Mouse (Mus musculus) heart, embryonic 10.5 days (tissue): Measurements from ENCODE around the gene E2f4. TPM values are rescaled to one million over a fixed set of nuclear protein-coding genes. Genes with fewer than 3 reads are reported as not detected.

Experiments
- DNase-seq: peaks from one replicate; pipeline ENCODE4 v3.0.0-alpha.2; 2017; ENCODE audit warnings: low spot score
- H3K27ac ChIP-seq: fragments of 300-500 bp; sonication (generic); 2 replicates; pipeline ENCODE4 v1.5.1; 2016; ENCODE audit warnings: mild to moderate bottlenecking
- H3K27me3 ChIP-seq: fragments of 300-500 bp; sonication (generic); 2 replicates; pipeline ENCODE4 v1.6.1; 2016; ENCODE audit warnings: mild to moderate bottlenecking; ENCODE audit not compliant: poor library complexity, insufficient read depth, severe bottlenecking
- H3K36me3 ChIP-seq: fragments of 300-500 bp; sonication (generic); 2 replicates; pipeline ENCODE4 v1.6.1; 2016; ENCODE audit warnings: mild to moderate bottlenecking, moderate library complexity
- H3K4me1 ChIP-seq: fragments of 300-500 bp; sonication (generic); 2 replicates; pipeline ENCODE4 v1.6.1; 2016; ENCODE audit warnings: mild to moderate bottlenecking
- H3K4me3 ChIP-seq: fragments of 300-500 bp; sonication (generic); 2 replicates; pipeline ENCODE4 v1.5.1; 2016; ENCODE audit warnings: mild to moderate bottlenecking, moderate library complexity
- H3K9me3 ChIP-seq: fragments of 300-500 bp; sonication (generic); 2 replicates; pipeline ENCODE4 v1.6.1; 2016; ENCODE audit warnings: mild to moderate bottlenecking, moderate library complexity
- WGBS: fragments of 180-500 bp; shearing (Covaris S2); methylation state at CpG from one replicate; pipeline ENCODE4 v1.1.7; 2016; 5-methylcytosine and 5-hydroxymethylcytosine counted together
- polyA plus RNA-seq: library from polyadenylated mRNA; unstranded; fragments of >200 nt; fragmentation: Nextera tagmentation; extraction: Ambion mirVana; gene quantifications from 2 replicates; pipeline ENCODE4 v1.2.1, GENCODE M21; 2016

The E2f4 gene
- polyA plus RNA-seq, 1 experiment from 2014 or later: 114 TPM

DNA sequence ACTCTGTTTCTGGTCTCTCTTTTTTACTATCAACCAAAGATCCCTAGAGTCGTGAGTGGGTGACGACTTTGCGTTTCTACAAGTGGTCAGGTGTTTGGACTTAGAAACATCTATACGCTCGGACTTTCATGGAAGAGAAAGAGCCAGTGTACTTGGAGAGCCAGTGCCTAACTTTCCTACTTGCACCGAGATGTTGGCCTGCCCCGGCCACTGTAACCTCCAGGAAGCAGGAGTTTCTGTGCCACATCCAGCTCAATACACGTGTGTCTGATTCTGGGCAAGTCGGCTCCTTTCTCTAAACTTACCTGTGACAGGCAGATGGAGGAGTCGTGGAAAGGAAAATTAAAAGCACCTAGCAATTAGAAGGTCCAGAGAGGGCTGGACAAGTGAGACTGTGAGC lies 21.6 kb upstream of the E2f4 start, which contains the start of gene Nol3:
Gene Nol3, plus strand, starts transcription at position 301 of the 400 bp plus-strand sequence.
- Histone ChIP-seq H3K36me3 (0 out of 2 replicates have a peak, but pooled peaks cover 4% of the 10 kb centered on the region), H3K9me3 (no peaks in the 10 kb centered on the region), H3K27me3 (peaks cover 100% of the 10 kb centered on the region), H3K4me3 (peak within 1 kb of the TSS; percentile 64), H3K27ac (no peak within 1 kb of the TSS), H3K4me1 (peaks cover 32% of the 10 kb centered on the region)
- WGBS: 12% methylated on average over 10 of the region's 10 CpGs
- DNase-seq: no peak

DNA sequence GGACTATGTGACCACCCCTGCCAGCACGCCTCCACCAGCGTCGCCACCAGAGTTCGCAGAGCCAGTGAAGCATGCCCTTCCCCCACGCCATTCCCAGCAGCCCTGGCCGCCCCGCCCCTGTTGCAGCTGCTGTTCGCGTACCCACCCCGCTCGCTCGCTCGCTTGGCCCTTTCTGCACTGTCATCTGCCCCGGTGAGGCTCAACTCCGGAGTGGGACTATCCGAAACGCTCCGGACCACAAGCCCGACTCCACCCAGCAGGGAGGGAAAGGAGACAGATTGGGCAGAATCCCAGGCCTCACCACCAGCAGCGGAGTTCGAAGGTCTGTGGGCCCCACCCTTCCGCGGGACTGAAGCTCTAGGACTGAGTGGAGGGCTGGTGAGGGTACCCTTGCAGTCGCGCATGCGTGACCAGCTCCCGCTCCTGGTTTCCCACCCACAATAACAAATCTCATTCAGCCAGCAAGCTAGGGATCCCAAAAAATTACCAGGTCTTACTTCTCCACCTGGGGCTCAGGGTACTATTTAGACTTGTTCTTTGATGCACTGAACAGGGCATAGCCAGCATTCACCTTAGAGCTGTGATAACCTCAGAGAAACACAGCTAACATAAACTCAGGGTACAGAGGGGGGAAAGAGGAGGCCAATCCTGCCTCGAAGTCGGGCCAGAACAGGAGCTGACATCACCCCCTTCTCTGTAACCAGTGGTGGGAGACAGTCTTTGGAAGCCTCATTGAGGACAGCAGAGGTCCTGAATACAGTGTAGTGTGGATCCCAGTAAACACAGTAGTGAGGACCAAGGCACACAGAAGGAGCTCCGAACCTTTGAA lies 21.0 kb upstream of the E2f4 start:
- peaks cover 30% of the 10 kb centered on the region for H3K4me1 ChIP-seq
- DNase-seq: no peak
- H3K9me3 ChIP-seq: no peaks in the 10 kb centered on the region
- peaks cover 100% of the 10 kb centered on the region for H3K27me3 ChIP-seq
- peaks cover 5% of the 10 kb centered on the region; the same call in 1 of the 2 replicates for H3K36me3 ChIP-seq
- peak overlapping the region; percentile 64 for H3K4me3 ChIP-seq
- H3K27ac ChIP-seq: no peak overlapping the region
- WGBS: 4% methylated on average over 30 of the region's 30 CpGs

GRCm38 (mm10) chr8:105278911-105279334 lies 18.5 kb upstream of the E2f4 start:
- Histone ChIP-seq H3K4me1 (peaks cover 33% of the 10 kb centered on the region), H3K4me3 (peak overlapping the region; percentile 49), H3K27me3 (peaks cover 100% of the 10 kb centered on the region), H3K9me3 (no peaks in the 10 kb centered on the region), H3K36me3 (peaks cover 7% of the 10 kb centered on the region; the same call in 1 of the 2 replicates), H3K27ac (no peak overlapping the region)
- WGBS: 3% methylated on average over 28 of the region's 28 CpGs
- no peak for DNase-seq

DNA sequence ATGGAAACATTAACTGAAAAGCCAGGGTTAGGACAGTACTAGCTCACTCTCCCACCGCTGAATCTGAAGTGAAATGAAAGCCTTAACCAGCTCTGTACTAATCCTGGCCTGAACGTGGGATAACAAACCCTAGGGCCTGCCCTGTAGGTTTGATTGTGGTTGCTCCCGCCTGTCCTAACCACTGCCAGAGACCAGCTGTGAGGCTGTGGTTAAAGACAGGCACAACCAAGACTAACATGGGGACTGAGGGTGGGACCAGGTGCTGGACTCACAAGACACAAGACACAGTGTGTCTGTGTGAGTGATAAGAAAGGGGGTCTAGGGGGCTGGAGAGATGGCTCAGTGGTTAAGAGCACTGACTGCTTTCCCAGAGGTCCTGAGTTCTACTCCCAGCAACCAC lies 16.9 kb upstream of the E2f4 start:
- H3K9me3 ChIP-seq: no peaks in the 10 kb centered on the region
- peaks cover 18% of the 10 kb centered on the region; the same call in 1 of the 2 replicates for H3K36me3 ChIP-seq
- H3K4me1 ChIP-seq: peaks cover 29% of the 10 kb centered on the region
- H3K4me3 ChIP-seq: no peak overlapping the region
- no peak for DNase-seq
- 74% methylated on average over 3 of the region's 3 CpGs for WGBS
- H3K27me3 ChIP-seq: peaks cover 98% of the 10 kb centered on the region
- no peak overlapping the region for H3K27ac ChIP-seq

DNA sequence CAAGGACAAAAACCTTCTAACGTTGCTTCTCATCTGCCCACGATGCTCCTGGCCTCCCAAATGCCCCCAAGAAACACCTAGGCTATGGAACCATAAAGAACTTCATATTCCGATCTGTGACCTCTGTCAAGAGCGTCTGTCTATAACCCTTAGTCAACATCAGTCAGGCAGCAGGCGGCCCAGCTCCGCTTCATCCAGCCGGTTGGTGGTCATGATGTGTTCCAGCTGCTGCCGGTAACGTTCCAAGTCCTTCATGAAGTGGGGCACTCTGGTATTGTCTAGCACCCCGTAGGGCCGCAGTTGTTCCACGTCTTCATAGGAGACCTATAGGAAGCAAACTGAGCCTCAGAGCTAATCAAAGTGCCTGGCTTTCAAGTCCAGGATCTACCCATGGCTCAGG lies 15.6 kb upstream of the E2f4 start:
- Histone ChIP-seq H3K4me1 (peaks cover 16% of the 10 kb centered on the region), H3K9me3 (no peaks in the 10 kb centered on the region), H3K27ac (no peak overlapping the region), H3K4me3 (no peak overlapping the region), H3K36me3 (peaks cover 18% of the 10 kb centered on the region; the same call in 1 of the 2 replicates), H3K27me3 (peaks cover 97% of the 10 kb centered on the region)
- 88% methylated on average over 12 of the region's 12 CpGs for WGBS
- no peak for DNase-seq

DNA sequence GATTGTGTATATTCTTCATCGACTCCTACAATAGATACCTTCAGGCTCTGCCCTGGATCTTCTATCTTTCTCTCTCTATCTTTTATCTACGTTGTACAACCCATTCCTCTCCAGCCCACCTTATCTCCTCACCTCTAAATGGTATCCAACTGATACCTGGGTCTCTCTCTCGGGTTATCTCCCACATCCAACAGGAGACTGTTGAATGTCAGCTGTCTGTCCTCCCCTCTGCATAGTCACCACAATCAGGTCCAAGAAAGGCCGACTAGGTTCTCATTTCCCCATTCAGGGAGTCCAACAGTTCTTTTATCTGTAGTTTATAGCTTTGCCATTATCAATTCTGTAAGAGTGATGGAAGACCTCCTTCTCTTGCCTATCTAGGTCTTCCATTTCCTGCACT lies 15.2 kb upstream of the E2f4 start:
- Histone ChIP-seq H3K4me1 (peaks cover 14% of the 10 kb centered on the region), H3K27me3 (peaks cover 94% of the 10 kb centered on the region)
- WGBS: 59% methylated on average over 4 of the region's 4 CpGs

GRCm38 (mm10) chr8:105283074-105283473 lies 14.4 kb upstream of the E2f4 start:
- no peak for DNase-seq
- H3K4me1 ChIP-seq: peaks cover 14% of the 10 kb centered on the region
- no peak overlapping the region for H3K27ac ChIP-seq
- no peaks in the 10 kb centered on the region for H3K9me3 ChIP-seq
- WGBS: 20% methylated on average over 23 of the region's 23 CpGs
- peaks cover 85% of the 10 kb centered on the region for H3K27me3 ChIP-seq
- H3K4me3 ChIP-seq: no peak overlapping the region
- H3K36me3 ChIP-seq: peaks cover 18% of the 10 kb centered on the region; the same call in 1 of the 2 replicates

More for the DNA sequence above, 15.2 kb upstream of the E2f4 start:
- H3K36me3 ChIP-seq: peaks cover 18% of the 10 kb centered on the region; the same call in 1 of the 2 replicates
- no peak overlapping the region for H3K4me3 ChIP-seq
- no peak overlapping the region for H3K27ac ChIP-seq
- DNase-seq: no peak
- no peaks in the 10 kb centered on the region for H3K9me3 ChIP-seq

- Histone ChIP-seq H3K27ac (no peak overlapping the region), H3K4me1 (peaks cover 25% of the 10 kb centered on the region), H3K9me3 (no peaks in the 10 kb centered on the region), H3K36me3 (peaks cover 14% of the 10 kb centered on the region; the same call in 1 of the 2 replicates), H3K27me3 (peaks cover 71% of the 10 kb centered on the region), H3K4me3 (no peak overlapping the region)
- 46% methylated on average over 12 of the region's 12 CpGs for WGBS
- DNase-seq: no peak
Observed at GRCm38 (mm10) chr8:105285514-105285913, 11.9 kb upstream of the E2f4 start.

GRCm38 (mm10) chr8:105286907-105287306 lies 10.6 kb upstream of the E2f4 start:
- 90% methylated on average over 4 of the region's 4 CpGs for WGBS
- DNase-seq: no peak
- Histone ChIP-seq H3K4me3 (no peak overlapping the region), H3K36me3 (peaks cover 11% of the 10 kb centered on the region; the same call in 1 of the 2 replicates), H3K27ac (no peak overlapping the region), H3K9me3 (no peaks in the 10 kb centered on the region), H3K27me3 (peaks cover 61% of the 10 kb centered on the region), H3K4me1 (peaks cover 29% of the 10 kb centered on the region)

DNA sequence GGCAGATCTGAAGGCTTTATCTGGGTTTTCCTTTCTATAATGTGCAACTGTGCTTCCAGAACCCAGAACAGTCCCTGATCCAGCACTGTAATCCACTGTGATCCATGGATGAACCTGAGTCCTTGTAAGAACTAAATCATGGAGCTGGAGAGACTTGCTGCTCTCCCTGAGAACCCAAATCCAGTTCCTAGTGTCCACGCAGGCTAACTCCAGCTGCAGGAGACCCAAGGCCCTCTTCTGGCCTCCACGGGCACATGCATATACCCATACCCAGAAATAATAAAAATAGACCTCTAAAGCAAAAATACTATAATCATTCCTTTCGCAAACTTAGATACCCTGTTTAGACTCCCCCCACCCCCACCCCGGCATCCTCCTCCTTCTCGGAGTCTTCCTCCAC lies 9.2 kb upstream of the E2f4 start:
- peaks cover 11% of the 10 kb centered on the region; the same call in 1 of the 2 replicates for H3K36me3 ChIP-seq
- no peak overlapping the region for H3K27ac ChIP-seq
- H3K4me3 ChIP-seq: no peak overlapping the region; the same call in 1 of the 2 replicates
- no peak for DNase-seq
- WGBS: 93% methylated on average over 5 of the region's 5 CpGs
- peaks cover 27% of the 10 kb centered on the region for H3K4me1 ChIP-seq
- peaks cover 55% of the 10 kb centered on the region for H3K27me3 ChIP-seq
- H3K9me3 ChIP-seq: no peaks in the 10 kb centered on the region

DNA sequence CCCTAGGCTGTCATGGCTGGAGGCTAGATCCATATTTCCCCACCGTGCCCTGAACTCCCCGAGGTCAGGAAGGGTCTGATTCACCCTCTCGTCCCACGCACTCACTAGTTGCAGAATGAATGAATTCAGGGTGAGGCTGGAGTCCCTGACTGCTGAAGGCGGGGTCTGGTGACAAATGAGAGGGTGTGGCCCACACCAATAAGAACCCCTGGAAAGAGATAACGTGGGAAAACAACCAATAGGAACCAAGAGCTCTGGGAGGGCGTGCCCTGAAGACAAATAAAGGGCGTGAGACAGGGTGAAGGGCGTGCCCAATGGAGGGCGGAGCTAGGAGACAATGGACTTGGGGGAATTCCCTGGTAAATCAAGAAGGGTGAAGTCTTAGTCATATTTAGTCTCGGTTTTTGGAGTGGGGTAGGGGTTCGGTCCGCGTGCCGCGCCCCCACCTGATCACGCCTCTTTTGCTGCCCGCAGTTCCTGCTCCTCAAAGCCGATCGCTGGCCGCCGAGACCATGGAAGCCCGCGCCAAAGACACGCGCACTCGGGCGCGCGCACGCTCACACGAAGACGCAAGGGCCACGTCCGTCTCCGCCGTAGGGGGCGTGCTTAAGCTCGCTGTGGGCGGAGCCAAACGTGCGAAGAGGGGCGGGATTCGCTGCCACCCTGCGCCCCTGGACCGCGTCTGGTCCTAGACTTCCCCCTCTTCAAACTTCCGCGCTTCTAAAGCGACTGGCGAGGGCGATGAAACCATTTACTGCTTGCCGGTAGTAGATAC lies 8.3 kb upstream of the E2f4 start:
- no peaks in the 10 kb centered on the region for H3K9me3 ChIP-seq
- H3K27ac ChIP-seq: peak overlapping the region; percentile 89
- peaks cover 52% of the 10 kb centered on the region for H3K27me3 ChIP-seq
- under 1% methylated on average over 53 of the region's 53 CpGs for WGBS
- peaks cover 28% of the 10 kb centered on the region for H3K4me1 ChIP-seq
- peaks cover 11% of the 10 kb centered on the region; the same call in 1 of the 2 replicates for H3K36me3 ChIP-seq
- H3K4me3 ChIP-seq: peak overlapping the region; percentile 66
- DNase-seq: peak; percentile 97

DNA sequence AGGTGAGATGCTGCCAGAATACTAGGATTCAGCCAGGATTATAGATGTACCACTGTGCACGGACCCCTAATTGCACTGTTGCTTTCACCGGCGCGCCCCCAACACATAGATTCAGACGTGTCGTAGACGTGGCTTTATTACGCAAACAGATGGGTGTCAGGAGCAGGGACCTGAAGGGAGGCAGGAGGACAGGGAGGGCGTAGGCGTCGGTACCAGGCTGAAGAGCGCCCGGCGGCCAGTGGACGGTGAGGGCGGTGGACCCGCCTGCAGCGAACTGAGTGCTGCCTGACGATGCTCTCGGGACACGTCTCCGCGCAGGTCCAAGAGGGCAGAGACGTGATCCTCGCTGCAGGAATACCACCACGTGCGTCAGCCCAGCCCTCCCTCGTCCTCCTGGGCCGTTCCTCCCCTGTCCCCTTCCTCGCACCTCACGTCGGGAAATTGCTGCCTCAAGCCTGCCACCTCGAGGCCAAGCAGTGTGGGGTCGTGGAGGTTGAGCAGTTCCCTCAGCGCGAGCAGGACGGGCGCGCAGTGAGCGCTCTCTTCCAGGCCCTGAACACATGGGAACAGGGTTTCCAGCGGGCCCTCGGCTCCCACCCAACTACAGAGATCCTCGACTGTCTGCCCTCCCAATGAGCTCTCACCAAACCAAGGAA lies 7.5 kb upstream of the E2f4 start, which contains the start of gene 4931428F04Rik:
Gene 4931428F04Rik, minus strand, starts transcription at position 60 of the 656 bp plus-strand sequence.
- H3K27me3 ChIP-seq: peaks cover 51% of the 10 kb centered on the region
- H3K4me3 ChIP-seq: peak within 1 kb of the TSS; percentile 66
- H3K27ac ChIP-seq: peak within 1 kb of the TSS; percentile 89
- H3K9me3 ChIP-seq: no peaks in the 10 kb centered on the region
- 5% methylated on average over 43 of the region's 43 CpGs for WGBS
- peaks cover 6% of the 10 kb centered on the region; the same call in 1 of the 2 replicates for H3K36me3 ChIP-seq
- DNase-seq: no peak
- peaks cover 31% of the 10 kb centered on the region for H3K4me1 ChIP-seq
